Mouse (Mus musculus) forebrain, postnatal 0 days (tissue): Measurements from ENCODE around the gene Rreb1. TPM values are rescaled to one million over a fixed set of nuclear protein-coding genes. Genes with fewer than 3 reads are reported as not detected.

Experiments used
- ATAC-seq: fragments of 200-750 bp; cut with Nextera tagmentation; 2 replicates; pipeline ENCODE4 v1.8.0; 2017; ENCODE audit warnings: mild to moderate bottlenecking, moderate library complexity
- DNase-seq: peaks from one replicate; pipeline ENCODE4 v3.0.0-alpha.2; 2015
- H3K27ac ChIP-seq: fragments of 300-500 bp; sonication (generic); 2 replicates; pipeline ENCODE4 v1.5.1; 2014; ENCODE audit warnings: low read depth, mild to moderate bottlenecking, antibody characterized with exemption, low read length, moderate library complexity, mixed read lengths
- H3K27me3 ChIP-seq: fragments of 300-500 bp; sonication (generic); 2 replicates; pipeline ENCODE4 v1.6.1; 2014; ENCODE audit warnings: mild to moderate bottlenecking, low read length, mixed read lengths; ENCODE audit not compliant: insufficient read depth
- H3K36me3 ChIP-seq: fragments of 300-500 bp; sonication (generic); 2 replicates; pipeline ENCODE4 v1.6.1; 2014; ENCODE audit warnings: mild to moderate bottlenecking, moderate library complexity; ENCODE audit not compliant: insufficient read depth
- H3K4me1 ChIP-seq: fragments of 300-500 bp; sonication (generic); 2 replicates; pipeline ENCODE4 v1.6.1; 2014; ENCODE audit warnings: antibody characterized with exemption; ENCODE audit not compliant: insufficient read depth
- H3K4me2 ChIP-seq: fragments of 300-500 bp; sonication (generic); 2 replicates; pipeline ENCODE4 v1.6.1; 2014; ENCODE audit warnings: low read depth, mild to moderate bottlenecking, moderate library complexity
- H3K4me3 ChIP-seq: fragments of 300-500 bp; sonication (generic); 2 replicates; pipeline ENCODE4 v1.5.1; 2014; ENCODE audit warnings: low read depth, low read length, mixed read lengths
- H3K9ac ChIP-seq: fragments of 300-500 bp; sonication (generic); 2 replicates; pipeline ENCODE4 v1.6.1; 2014; ENCODE audit warnings: mild to moderate bottlenecking
- H3K9me3 ChIP-seq: fragments of 300-500 bp; sonication (generic); 2 replicates; pipeline ENCODE4 v1.6.1; 2016; ENCODE audit warnings: low read length
- CTCF ChIP-seq: sonication (generic); IDR thresholded peaks from 2 replicates; pipeline ENCODE4 v1.5.1; 2016; ENCODE audit warnings: antibody characterized with exemption, control low read depth, low read depth
- WGBS: fragments of 180-500 bp; shearing (Covaris S2); extraction: QIAGEN DNeasy Blood & Tissue Kit; methylation state at CpG from one replicate; pipeline ENCODE4 v1.1.7; 2014; 5-methylcytosine and 5-hydroxymethylcytosine counted together
- polyA plus RNA-seq: library from polyadenylated mRNA; unstranded; fragments of >200 nt; fragmentation: Nextera tagmentation; extraction: Ambion mirVana; gene quantifications from 2 replicates; pipeline ENCODE4 v1.2.1, GENCODE M21; 2015
- total RNA-seq: library from RNA; depleted of rRNA; stranded (reverse); fragments of >200 nt; gene quantifications from 2 replicates; pipeline ENCODE4 v1.2.3, GENCODE M21; 2014

The Rreb1 gene
- total and polyA plus RNA-seq, 2 experiments from 2014 or later, result 1.6 to 4.9 TPM

GRCm38 (mm10) chr13:37778594-37779231 is 513 bp downstream of the Rreb1 start:
- Histone ChIP-seq H3K27me3 (peaks cover 25% of the 10 kb centered on the region), H3K9ac (peak overlapping the region; percentile 46), H3K4me3 (peak overlapping the region; percentile 54), H3K4me2 (peak overlapping the region; percentile 100), H3K9me3 (no peaks in the 10 kb centered on the region), H3K4me1 (peaks cover 7% of the 10 kb centered on the region), H3K27ac (no peak overlapping the region), H3K36me3 (no peaks in the 10 kb centered on the region)
- TF ChIP-seq CTCF, result no peak
- peak; percentile 36 for DNase-seq
- peak; percentile 65 for ATAC-seq
- under 1% methylated on average over 29 of the region's 33 CpGs for WGBS

- ATAC-seq (no peak), DNase-seq (no peak)
- Histone ChIP-seq H3K9me3 (no peaks in the 10 kb centered on the region), H3K27ac (no peak overlapping the region), H3K4me2 (peak overlapping the region; percentile 100), H3K9ac (no peak overlapping the region), H3K27me3 (peaks cover 25% of the 10 kb centered on the region), H3K36me3 (no peaks in the 10 kb centered on the region), H3K4me3 (peak overlapping the region; percentile 54), H3K4me1 (peaks cover 7% of the 10 kb centered on the region)
- no peak for TF ChIP-seq CTCF
- 2% methylated on average over 9 of the region's 9 CpGs for WGBS
These were observed 1.1 kb downstream of the Rreb1 start for GRCm38 (mm10) chr13:37779251-37779667.

GRCm38 (mm10) chr13:37781557-37781956 is 3.4 kb downstream of the Rreb1 start:
- H3K9ac ChIP-seq, result no peak overlapping the region
- H3K4me2 ChIP-seq, result no peak overlapping the region
- no peaks in the 10 kb centered on the region for H3K9me3 ChIP-seq
- 79% methylated on average over 2 of the region's 2 CpGs for WGBS
- DNase-seq, result no peak
- H3K27me3 ChIP-seq, result peaks cover 25% of the 10 kb centered on the region
- ATAC-seq, result no peak
- H3K4me3 ChIP-seq, result no peak overlapping the region
- no peaks in the 10 kb centered on the region for H3K36me3 ChIP-seq
- peaks cover 7% of the 10 kb centered on the region for H3K4me1 ChIP-seq
- no peak for TF ChIP-seq CTCF
- H3K27ac ChIP-seq, result no peak overlapping the region

GRCm38 (mm10) chr13:37782144-37782543 is 3.9 kb downstream of the Rreb1 start:
- TF ChIP-seq CTCF, result no peak
- DNase-seq (no peak), ATAC-seq (no peak)
- Histone ChIP-seq H3K9ac (no peak overlapping the region), H3K4me3 (no peak overlapping the region), H3K4me1 (peaks cover 7% of the 10 kb centered on the region), H3K27ac (no peak overlapping the region), H3K27me3 (peaks cover 25% of the 10 kb centered on the region), H3K9me3 (no peaks in the 10 kb centered on the region), H3K4me2 (no peak overlapping the region), H3K36me3 (no peaks in the 10 kb centered on the region)
- WGBS, result 86% methylated on average over 6 of the region's 6 CpGs

- no peak for TF ChIP-seq CTCF
These were observed 5.5 kb downstream of the Rreb1 start for GRCm38 (mm10) chr13:37783676-37784075.

GRCm38 (mm10) chr13:37784226-37784625 is 6.0 kb downstream of the Rreb1 start:
- TF ChIP-seq CTCF, result no peak
- no peak for ATAC-seq
- Histone ChIP-seq H3K36me3 (no peaks in the 10 kb centered on the region), H3K4me1 (no peaks in the 10 kb centered on the region), H3K9ac (no peak overlapping the region), H3K9me3 (no peaks in the 10 kb centered on the region), H3K27ac (no peak overlapping the region), H3K4me2 (no peak overlapping the region), H3K4me3 (no peak overlapping the region), H3K27me3 (peaks cover 14% of the 10 kb centered on the region)
- 86% methylated on average over 7 of the region's 7 CpGs for WGBS
- DNase-seq, result no peak

More at GRCm38 (mm10) chr13:37783676-37784075, 5.5 kb downstream of the Rreb1 start:
- H3K4me2 ChIP-seq, result no peak overlapping the region
- H3K27me3 ChIP-seq, result peaks cover 19% of the 10 kb centered on the region
- ATAC-seq (no peak), DNase-seq (no peak)
- peaks cover 5% of the 10 kb centered on the region for H3K4me1 ChIP-seq
- H3K4me3 ChIP-seq, result no peak overlapping the region
- WGBS, result 92% methylated on average over 6 of the region's 6 CpGs
- no peaks in the 10 kb centered on the region for H3K9me3 ChIP-seq
- H3K9ac ChIP-seq, result no peak overlapping the region
- H3K27ac ChIP-seq, result no peak overlapping the region
- H3K36me3 ChIP-seq, result no peaks in the 10 kb centered on the region

- Histone ChIP-seq H3K9ac (no peak overlapping the region), H3K4me3 (no peak overlapping the region), H3K4me1 (no peaks in the 10 kb centered on the region), H3K27ac (no peak overlapping the region), H3K9me3 (no peaks in the 10 kb centered on the region), H3K36me3 (no peaks in the 10 kb centered on the region), H3K27me3 (no peaks in the 10 kb centered on the region), H3K4me2 (no peak overlapping the region)
- DNase-seq, result no peak
- WGBS, result 91% methylated on average over 11 of the region's 11 CpGs
- no peak for ATAC-seq
- no peak for TF ChIP-seq CTCF
These were observed 14.6 kb downstream of the Rreb1 start for GRCm38 (mm10) chr13:37792739-37793336.
